In the genomic region with DNA sequence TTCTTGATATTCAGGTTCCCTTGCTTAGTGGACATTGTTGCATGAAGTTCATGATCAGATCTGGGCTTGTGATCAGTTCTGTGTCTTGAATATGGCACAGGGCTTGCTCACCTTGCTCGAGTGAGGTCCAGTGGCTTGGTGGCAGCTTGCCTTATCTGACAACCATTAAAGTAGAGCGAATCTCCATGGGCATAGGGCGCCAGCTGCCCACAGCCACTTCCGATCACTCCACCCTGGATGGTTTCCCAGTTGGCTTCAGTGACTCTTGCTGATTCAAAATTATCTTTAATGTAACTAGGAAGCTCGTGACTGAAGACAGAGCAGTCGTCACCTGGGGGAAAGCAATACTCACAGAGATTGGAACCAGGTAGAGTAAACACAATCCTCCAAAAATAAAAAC, we compare ENCODE assay signal across 17 mouse cellular contexts. TPM values are rescaled to one million over a fixed set of nuclear protein-coding genes. Genes with fewer than 3 reads are reported as not detected.
DNase-seq lines count a peak whose midpoint lies in the region; TF ChIP-seq lines count a peak whose summit lies in the region.
"Had no signal": no experiment of that assay in that cellular context is flagged by ENCODE, and none has a peak within 500 bp of the region (broad histone marks: within the 10 kb centered on the region; RNA-seq: fewer than 3 reads in every experiment).

No protein-coding gene starts in this region.

- DNase-seq in cerebellum, adult 11 months, result peak; percentile 45
- peak; percentile 58 to 62 for DNase-seq in cerebellum, adult 18-20 months
- DNase-seq in cerebellum, adult 9-11 months, result peak; percentile 72
- DNase-seq in cerebellum, postnatal 36 days, result peak; percentile 59 to 62
- DNase-seq in heart, adult 8-10 months (ENCODE audit: low spot score), result no peak
- DNase-seq in gastrocnemius, adult 2 months, result no peak
- no peak for DNase-seq in layer of hippocampus, postnatal 25 days (ENCODE audit: extremely low spot score in 1 of 2, low spot score in 1 of 2)
- DNase-seq: adrenal gland, adult 2 months; adrenal gland, postnatal 25 days; gastrocnemius, postnatal 14 days; heart, adult 2 months; heart, postnatal 36 days; kidney, adult 8-10 months had no signal

- intact Hi-C loops in gastrocnemius, adult 2 months (cut with DNase I), result no loop called here

- H3K27ac ChIP-seq in gastrocnemius, adult 2 months, result no peak overlapping the region
- H3K27ac ChIP-seq: embryonic facial prominence, embryonic 12.5 days; forebrain, embryonic 15.5 days; heart, adult 2 months; hindbrain, embryonic 15.5 days had no signal

- TF ChIP-seq CTCF in gastrocnemius, adult 2 months (IDR thresholded peaks at IDR 0.05), result no peak

- no peak overlapping the region for H3K4me3 ChIP-seq in gastrocnemius, adult 2 months
- H3K4me3 ChIP-seq: embryonic facial prominence, embryonic 12.5 days; forebrain, embryonic 15.5 days; heart, adult 2 months; heart, embryonic 12.5 days; hindbrain, embryonic 15.5 days had no signal

RNA-seq across cellular contexts. Expression of a gene that starts 33.5 kb away (rescaled TPM):
- not detected for total RNA-seq in heart, adult 8-10 months (2022)
- not detected for total RNA-seq in gastrocnemius, adult 2 months (2021)
- not detected for total RNA-seq in layer of hippocampus, postnatal 25 days (2021)
- total RNA-seq: adrenal gland, postnatal 25 days; gastrocnemius, postnatal 14 days; heart, adult 2 months; heart, postnatal 36 days had no signal

Comparison
In these comparisons a context has a peak if more than half of its experiments do, and no peak if none do; other contexts are left out.
1. DNase-seq: peak in cerebellum, adult 11 months (single experiment), cerebellum, adult 18-20 months (2 of 2), cerebellum, adult 9-11 months (single experiment) and cerebellum, postnatal 36 days (2 of 2); none in heart, adult 8-10 months (single experiment), gastrocnemius, adult 2 months (single experiment) and layer of hippocampus, postnatal 25 days (0 of 2).